Mouse (Mus musculus) cerebellum, postnatal 10 days (tissue): Measurements from ENCODE around the gene Gm13695.
"Not testable (repeated sequence)": the region's sequence is repeated elsewhere in the genome, so short reads cannot be mapped to it uniquely, and the experiment has no call there.

Experiments
- DNase-seq, 2 experiments: peaks; one replicate each; pipeline ENCODE4 v3.0.0; 2021; ENCODE audit warnings: mixed read lengths in 2 of 2

The Gm13695 gene

DNA sequence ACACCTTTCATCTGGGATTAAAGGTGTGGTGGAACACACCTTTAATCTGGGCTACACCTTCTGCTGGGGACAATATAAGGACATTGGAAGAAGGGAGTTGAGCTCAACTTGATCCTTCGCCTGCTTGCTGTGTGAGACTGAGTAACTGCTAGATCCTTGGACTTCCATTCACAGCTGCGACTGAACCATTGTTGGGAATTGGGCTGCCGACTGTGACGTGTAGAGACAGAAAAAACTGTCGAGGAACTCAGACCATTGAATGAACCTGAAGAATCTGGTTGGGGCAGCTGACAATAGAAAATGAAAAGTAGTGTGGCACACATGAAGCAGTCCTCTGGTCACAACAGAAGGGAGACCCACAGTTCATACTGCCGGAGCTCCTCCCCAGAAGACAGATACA lies at the start of gene Gm13695:
Gene Gm13695, plus strand, starts transcription at position 301 of the 400 bp plus-strand sequence.
- DNase-seq, result not testable (repeated sequence)

DNA sequence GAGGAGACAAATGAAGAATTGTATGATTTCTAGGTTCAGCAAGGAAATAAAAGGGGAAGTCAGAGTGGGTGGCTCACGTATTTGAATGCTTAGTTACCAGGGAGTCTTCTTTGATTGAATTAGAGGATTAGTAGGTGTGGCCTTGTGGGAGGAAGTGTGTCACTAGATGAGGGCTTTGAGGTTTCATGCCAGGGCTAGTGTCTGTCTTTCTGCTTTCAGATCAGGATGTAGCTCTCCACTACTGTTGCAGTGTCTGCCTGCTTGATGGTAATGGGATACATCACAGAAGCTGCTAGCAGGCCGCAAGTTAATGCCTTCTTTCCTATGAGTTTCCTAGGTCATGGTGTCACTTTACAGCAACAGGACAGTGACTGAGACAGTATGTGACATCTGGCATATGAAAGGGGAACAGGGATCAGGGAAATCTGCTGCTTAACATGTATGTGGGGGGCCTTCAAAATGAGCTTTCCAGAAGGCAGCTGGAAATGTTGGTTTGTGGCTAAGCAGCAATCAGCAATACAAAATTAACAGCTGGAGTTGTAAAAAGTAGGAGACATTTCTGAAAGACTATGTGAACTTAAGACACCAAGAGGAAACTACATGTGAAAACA lies 37.5 kb upstream of the Gm13695 start:
- DNase-seq, result no peak

DNA sequence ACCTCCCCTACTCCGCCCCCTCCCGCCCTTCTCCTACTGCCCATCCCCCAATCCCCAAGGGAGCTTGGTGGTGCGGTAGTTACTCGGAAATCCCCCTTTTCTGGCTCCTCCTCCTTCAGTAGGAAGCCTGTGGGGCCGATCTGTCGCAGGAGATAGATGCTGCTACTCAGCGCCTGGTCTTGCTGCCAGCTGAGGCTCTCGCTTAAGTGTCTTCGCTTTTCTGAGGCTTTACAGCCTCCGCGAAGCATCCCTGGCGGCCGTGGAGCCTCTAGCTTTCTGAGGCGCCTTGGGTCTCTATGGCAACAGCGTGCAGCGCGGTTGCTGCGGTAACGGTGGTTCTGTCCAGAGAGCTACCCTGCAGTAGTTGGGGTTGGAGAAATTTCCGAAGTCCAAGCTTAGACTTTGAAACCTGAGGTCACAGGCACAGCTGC lies 26.2 kb upstream of the Gm13695 start, which contains the start of gene Zswim2:
Gene Zswim2, minus strand, starts transcription at position 298 of the 431 bp plus-strand sequence.
- DNase-seq, result peak; percentile 77 to 83

DNA sequence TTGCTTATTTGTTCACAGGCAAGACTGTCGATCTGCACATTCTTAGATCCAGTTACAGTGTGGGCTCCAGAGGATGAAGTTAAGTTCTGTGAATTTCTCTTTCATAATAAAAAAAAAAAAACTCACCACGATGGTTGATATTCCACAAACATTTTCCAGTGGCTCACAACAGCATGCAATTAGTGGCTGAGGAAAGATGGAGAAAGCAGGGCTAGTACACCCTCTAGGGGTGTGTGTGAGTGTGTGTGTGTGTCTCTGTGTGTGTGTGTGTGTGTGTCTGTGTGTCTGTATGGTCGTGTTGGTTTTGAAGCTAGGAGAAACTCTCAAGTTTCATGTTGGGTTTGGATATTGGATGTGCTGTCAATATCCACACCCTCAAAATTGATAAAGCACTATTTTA lies 25.7 kb upstream of the Gm13695 start:
- DNase-seq, result no peak

DNA sequence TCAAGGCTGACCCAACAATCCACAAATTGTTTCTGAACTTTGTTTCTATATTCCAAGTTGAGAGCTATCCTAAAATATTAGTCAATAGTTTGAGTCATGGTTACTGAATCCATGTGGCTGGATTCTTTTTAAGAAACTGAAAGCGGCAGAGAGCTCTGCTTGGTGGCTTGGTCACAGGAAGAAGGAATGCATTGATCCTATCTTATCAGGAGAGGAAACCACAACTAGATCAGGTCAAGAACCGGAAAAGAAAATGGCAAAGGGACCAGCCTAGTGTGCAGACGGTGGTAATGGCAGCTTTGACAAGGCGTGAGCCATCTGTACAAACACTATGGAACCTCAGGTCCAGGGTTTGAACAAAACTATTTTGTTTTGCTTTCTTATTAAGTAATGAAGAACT lies 25.3 kb upstream of the Gm13695 start:
- DNase-seq, result no peak

DNA sequence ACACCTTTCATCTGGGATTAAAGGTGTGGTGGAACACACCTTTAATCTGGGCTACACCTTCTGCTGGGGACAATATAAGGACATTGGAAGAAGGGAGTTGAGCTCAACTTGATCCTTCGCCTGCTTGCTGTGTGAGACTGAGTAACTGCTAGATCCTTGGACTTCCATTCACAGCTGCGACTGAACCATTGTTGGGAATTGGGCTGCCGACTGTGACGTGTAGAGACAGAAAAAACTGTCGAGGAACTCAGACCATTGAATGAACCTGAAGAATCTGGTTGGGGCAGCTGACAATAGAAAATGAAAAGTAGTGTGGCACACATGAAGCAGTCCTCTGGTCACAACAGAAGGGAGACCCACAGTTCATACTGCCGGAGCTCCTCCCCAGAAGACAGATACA lies 11.7 kb upstream of the Gm13695 start, which contains the start of gene Gm13698:
Gene Gm13698, plus strand, starts transcription at position 301 of the 400 bp plus-strand sequence.
- DNase-seq, result not testable (repeated sequence)

DNA sequence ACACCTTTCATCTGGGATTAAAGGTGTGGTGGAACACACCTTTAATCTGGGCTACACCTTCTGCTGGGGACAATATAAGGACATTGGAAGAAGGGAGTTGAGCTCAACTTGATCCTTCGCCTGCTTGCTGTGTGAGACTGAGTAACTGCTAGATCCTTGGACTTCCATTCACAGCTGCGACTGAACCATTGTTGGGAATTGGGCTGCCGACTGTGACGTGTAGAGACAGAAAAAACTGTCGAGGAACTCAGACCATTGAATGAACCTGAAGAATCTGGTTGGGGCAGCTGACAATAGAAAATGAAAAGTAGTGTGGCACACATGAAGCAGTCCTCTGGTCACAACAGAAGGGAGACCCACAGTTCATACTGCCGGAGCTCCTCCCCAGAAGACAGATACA lies 5.9 kb upstream of the Gm13695 start, which contains the start of gene Gm13693:
Gene Gm13693, plus strand, starts transcription at position 301 of the 400 bp plus-strand sequence.
- DNase-seq, result not testable (repeated sequence)

DNA sequence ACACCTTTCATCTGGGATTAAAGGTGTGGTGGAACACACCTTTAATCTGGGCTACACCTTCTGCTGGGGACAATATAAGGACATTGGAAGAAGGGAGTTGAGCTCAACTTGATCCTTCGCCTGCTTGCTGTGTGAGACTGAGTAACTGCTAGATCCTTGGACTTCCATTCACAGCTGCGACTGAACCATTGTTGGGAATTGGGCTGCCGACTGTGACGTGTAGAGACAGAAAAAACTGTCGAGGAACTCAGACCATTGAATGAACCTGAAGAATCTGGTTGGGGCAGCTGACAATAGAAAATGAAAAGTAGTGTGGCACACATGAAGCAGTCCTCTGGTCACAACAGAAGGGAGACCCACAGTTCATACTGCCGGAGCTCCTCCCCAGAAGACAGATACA lies 5.7 kb downstream of the Gm13695 start, which contains the start of gene Gm13696:
Gene Gm13696, plus strand, starts transcription at position 301 of the 400 bp plus-strand sequence.
- DNase-seq, result not testable (repeated sequence)

DNA sequence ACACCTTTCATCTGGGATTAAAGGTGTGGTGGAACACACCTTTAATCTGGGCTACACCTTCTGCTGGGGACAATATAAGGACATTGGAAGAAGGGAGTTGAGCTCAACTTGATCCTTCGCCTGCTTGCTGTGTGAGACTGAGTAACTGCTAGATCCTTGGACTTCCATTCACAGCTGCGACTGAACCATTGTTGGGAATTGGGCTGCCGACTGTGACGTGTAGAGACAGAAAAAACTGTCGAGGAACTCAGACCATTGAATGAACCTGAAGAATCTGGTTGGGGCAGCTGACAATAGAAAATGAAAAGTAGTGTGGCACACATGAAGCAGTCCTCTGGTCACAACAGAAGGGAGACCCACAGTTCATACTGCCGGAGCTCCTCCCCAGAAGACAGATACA lies 11.5 kb downstream of the Gm13695 start, which contains the start of gene Gm13694:
Gene Gm13694, plus strand, starts transcription at position 301 of the 400 bp plus-strand sequence.
- not testable (repeated sequence) for DNase-seq

DNA sequence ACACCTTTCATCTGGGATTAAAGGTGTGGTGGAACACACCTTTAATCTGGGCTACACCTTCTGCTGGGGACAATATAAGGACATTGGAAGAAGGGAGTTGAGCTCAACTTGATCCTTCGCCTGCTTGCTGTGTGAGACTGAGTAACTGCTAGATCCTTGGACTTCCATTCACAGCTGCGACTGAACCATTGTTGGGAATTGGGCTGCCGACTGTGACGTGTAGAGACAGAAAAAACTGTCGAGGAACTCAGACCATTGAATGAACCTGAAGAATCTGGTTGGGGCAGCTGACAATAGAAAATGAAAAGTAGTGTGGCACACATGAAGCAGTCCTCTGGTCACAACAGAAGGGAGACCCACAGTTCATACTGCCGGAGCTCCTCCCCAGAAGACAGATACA lies 17.3 kb downstream of the Gm13695 start, which contains the start of gene Gm13697:
Gene Gm13697, plus strand, starts transcription at position 301 of the 400 bp plus-strand sequence.
- not testable (repeated sequence) for DNase-seq

DNA sequence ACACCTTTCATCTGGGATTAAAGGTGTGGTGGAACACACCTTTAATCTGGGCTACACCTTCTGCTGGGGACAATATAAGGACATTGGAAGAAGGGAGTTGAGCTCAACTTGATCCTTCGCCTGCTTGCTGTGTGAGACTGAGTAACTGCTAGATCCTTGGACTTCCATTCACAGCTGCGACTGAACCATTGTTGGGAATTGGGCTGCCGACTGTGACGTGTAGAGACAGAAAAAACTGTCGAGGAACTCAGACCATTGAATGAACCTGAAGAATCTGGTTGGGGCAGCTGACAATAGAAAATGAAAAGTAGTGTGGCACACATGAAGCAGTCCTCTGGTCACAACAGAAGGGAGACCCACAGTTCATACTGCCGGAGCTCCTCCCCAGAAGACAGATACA lies 23.1 kb downstream of the Gm13695 start, which contains the start of gene Gm13691:
Gene Gm13691, plus strand, starts transcription at position 301 of the 400 bp plus-strand sequence.
- DNase-seq, result not testable (repeated sequence)

DNA sequence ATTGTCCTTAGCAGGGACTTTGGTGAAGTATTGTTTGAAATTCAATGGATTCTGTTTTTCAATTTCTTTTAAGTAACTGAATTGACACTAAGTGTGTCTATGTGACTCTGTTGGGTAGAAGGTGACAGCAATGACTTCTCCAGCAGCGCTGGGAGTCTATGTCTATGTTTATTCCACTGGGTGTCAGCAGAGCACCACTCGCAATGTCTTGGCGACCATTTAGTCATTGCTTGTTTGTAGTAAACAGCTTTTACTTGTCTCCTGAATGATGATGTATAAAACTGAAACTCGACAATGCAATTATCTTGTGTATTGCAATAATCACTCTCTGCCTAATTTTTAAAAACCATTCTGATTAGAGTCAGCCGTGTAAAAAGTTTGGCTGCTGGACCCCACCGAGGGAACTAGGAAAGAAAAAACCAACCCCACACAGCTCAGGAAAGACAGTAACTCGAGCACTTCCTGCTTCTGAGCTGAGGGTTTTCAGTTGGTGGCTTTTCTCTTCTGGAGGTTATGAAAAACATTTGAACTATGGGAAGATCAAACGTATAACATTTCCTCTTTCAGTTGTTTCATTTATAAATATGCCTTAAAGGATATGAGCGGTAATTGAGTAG lies 26.6 kb downstream of the Gm13695 start:
- DNase-seq, result not testable (repeated sequence)

DNA sequence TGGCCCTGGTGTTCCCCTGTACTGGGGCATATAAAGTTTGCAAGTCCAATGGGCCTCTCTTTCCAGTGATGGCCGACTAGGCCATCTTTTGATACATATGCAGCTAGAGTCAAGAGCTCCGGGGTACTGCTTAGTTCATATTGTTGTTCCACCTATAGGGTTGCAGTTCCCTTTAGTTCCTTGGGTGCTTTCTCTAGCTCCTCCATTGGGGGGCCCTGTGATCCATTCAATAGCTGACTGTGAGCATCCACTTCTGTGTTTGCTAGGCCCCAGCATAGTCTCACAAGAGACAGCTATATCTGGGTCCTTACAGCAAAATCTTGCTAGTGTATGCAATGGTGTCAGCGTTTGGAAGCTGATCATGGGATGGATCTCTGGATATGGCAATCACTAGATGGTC lies 27.4 kb downstream of the Gm13695 start:
- not testable (repeated sequence) for DNase-seq

DNA sequence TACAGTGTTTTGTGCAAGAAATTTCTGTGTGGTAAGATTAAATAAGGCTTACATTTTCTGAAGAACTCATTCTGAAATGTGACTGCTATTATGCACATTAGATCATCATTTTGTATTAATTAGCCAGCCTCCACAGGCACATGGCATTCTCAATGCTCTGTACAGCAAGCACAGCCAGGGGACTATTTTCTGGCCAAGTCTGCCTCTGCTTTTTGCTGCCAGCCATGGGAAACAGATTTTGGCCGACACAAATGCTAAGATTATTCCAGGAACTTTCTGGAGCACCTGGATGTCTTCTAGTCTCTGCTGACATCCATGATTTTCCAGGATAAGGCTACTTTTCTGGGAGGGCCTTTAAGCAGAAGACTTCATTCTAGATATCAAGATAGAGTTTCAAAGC lies 41.8 kb downstream of the Gm13695 start:
- peak; percentile 70 to 77 for DNase-seq

DNA sequence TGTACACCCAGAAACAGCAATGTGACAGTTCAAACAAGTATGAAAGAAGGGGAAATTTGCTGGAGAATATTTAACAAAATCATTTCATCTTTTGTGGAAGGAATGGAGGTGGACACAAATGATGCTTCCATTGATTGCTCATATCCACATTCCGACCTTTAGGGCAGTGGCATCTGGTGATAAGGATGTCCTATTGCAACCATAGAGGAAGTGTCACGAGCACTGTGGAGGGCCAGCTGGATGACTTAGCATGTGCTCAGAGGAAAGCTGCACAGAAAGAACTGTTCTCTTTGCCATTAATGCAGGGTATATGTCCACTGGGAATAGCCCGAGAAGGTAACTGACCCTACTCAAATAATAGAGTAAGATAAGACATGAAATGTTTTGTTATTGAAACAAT lies 42.7 kb downstream of the Gm13695 start:
- DNase-seq, result no peak

DNA sequence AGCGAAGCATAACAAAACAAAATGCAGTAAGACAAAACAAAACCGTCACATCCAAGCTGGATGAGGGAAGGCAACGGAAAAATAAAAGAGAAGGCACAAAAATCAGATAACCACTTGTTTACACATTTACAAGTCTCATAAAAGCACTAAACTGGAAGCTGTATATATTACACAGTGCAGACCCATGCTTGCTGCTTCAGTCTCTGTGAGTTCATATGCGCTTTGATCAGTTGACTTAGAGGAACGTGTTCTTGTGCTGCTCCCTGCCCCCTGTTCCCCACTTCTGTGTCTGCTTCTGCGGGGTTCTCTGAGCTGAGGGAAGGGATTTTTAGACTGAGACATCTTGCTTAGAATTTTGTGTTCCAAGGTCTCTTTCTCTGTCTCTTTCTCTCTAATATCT lies 47.5 kb downstream of the Gm13695 start:
- DNase-seq, result no peak

DNA sequence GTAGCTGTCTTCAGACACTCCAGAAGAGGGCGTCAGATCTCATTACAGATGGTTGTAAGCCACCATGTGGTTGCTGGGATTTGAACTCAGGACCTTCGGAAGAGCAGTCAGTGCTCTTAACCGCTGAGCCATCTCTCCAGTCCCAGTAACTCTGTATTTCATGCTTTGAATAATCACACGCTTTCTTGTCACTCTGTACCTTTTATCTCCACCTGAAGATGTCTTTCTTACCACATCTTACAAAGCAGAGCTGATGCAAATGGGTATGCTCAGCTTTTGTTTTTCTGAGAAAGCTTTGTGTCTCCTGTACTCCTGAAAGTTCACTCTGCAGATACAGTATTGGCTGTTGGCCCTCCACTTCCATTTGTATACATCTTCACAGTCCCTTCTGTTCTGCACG lies 49.2 kb downstream of the Gm13695 start:
- DNase-seq, result not testable (repeated sequence)

DNA sequence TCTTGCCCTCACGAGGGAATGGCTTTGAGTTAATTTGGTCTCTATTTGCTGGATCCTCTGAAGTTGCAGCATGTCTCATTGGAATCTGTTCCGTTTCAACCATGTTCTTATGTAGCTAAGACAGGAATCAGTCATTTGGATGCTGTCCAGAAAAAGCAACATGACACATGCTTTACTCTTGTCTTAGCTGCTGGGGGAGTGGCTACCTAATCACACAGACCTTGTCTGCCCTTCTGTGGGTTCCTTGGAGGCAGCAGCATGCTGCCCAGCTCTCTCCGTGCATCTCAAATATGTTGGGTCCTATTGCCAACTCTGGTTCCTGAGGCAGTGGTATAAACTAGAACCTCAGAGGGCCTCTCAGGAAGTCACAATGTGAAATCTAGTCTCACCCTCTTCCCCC lies 51.2 kb downstream of the Gm13695 start:
- peak in 1 of 2 experiments; percentile 9 for DNase-seq
